Mouse (Mus musculus) common myeloid progenitor, adult 5-6 weeks (primary cell): ENCODE data around the gene Gm10964. TPM values are rescaled to one million over a fixed set of nuclear protein-coding genes. Genes with fewer than 3 reads are reported as not detected.

Experiments
- ATAC-seq: replicated peaks from 2 replicates; pipeline ENCODE4 v1.8.0; 2016; ENCODE audit warnings: low read depth, mild to moderate bottlenecking, moderate TSS enrichment, inconsistent platforms; ENCODE audit not compliant: poor library complexity, severe bottlenecking
- total RNA-seq: library from RNA; stranded (forward); fragments of 200-1000, 187-1606 nt; gene quantifications from 2 replicates; pipeline ENCODE4 v1.2.3, GENCODE M21; 2017

Gm10964 gene
- total RNA-seq, 1 experiment from 2014 or later, result not detected

- ATAC-seq, result no peak
These were observed 5.1 kb upstream of the Gm10964 start for GRCm38 (mm10) chr3:103733799-103734695.

GRCm38 (mm10) chr3:103734696-103735519 lies 4.3 kb upstream of the Gm10964 start:
- no peak; the same call in 1 of the 2 replicates for ATAC-seq

GRCm38 (mm10) chr3:103735776-103736600 lies 3.2 kb upstream of the Gm10964 start:
- ATAC-seq, result no peak

GRCm38 (mm10) chr3:103737061-103737754 lies 2.0 kb upstream of the Gm10964 start:
- no peak for ATAC-seq

GRCm38 (mm10) chr3:103737778-103738571 lies 1.2 kb upstream of the Gm10964 start, which contains the start of gene Olfml3:
Gene Olfml3 (minus strand): TSS chr3:103738001.
- peak; percentile 77 for ATAC-seq

GRCm38 (mm10) chr3:103740342-103740741 lies 1.2 kb downstream of the Gm10964 start:
- peak; percentile 33; the same call in 1 of the 2 replicates for ATAC-seq

- no peak for ATAC-seq
These were observed 4.0 kb downstream of the Gm10964 start for GRCm38 (mm10) chr3:103743208-103743607.

GRCm38 (mm10) chr3:103745001-103745770 lies 6.0 kb downstream of the Gm10964 start:
- peak; percentile 63 for ATAC-seq

GRCm38 (mm10) chr3:103746711-103747110 lies 7.5 kb downstream of the Gm10964 start:
- no peak for ATAC-seq

- no peak for ATAC-seq
These were observed 12.4 kb downstream of the Gm10964 start for GRCm38 (mm10) chr3:103751558-103751957.

- no peak for ATAC-seq
These were observed 16.2 kb downstream of the Gm10964 start for GRCm38 (mm10) chr3:103755351-103755750.

GRCm38 (mm10) chr3:103756920-103757319 lies 17.8 kb downstream of the Gm10964 start:
- ATAC-seq, result no peak

- no peak for ATAC-seq
These were observed 19.3 kb downstream of the Gm10964 start for GRCm38 (mm10) chr3:103758456-103758855.

GRCm38 (mm10) chr3:103759261-103759970 lies 20.2 kb downstream of the Gm10964 start:
- no peak for ATAC-seq

GRCm38 (mm10) chr3:103766789-103767188 lies 27.6 kb downstream of the Gm10964 start:
- no peak for ATAC-seq

- peak; percentile 50 for ATAC-seq
These were observed 32.5 kb downstream of the Gm10964 start for GRCm38 (mm10) chr3:103771531-103772130.

- ATAC-seq, result peak; percentile 70
These were observed 33.7 kb downstream of the Gm10964 start for GRCm38 (mm10) chr3:103772846-103773245.
